Mouse (Mus musculus): ENCODE data around the gene Dtymk.

The Dtymk gene

DNA sequence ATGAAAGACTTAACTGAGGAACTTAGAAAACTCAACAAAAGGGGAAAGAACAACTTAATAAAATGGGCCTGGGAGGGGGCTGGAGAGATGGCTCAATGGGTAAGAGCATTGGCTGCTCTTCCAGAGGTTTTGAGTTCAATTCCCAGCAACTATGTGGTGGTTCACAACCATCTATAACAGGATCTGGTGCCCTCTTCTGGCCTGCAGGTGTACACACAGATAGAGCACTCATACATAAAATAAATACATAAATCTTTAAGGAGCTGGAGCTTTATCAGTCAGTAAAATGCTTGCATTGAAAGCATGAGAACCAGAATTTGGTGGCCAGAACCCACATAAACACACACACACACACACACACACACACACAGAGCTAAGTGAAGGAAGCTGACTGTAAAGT is 58.8 kb downstream of the Dtymk start:
- DNase-seq (ENCODE audit: low spot score): no peak

Data from embryo, embryonic 10.5 days (tissue).